Mouse (Mus musculus) stomach, embryonic 15.5 days (tissue): ENCODE results near the gene BC029722. TPM values are rescaled to one million over a fixed set of nuclear protein-coding genes. Genes with fewer than 3 reads are reported as not detected.

ENCODE experiments used
- ATAC-seq: fragments of 200-750 bp; cut with Nextera tagmentation; 2 replicates; pipeline ENCODE4 v1.8.0; 2017; ENCODE audit warnings: low read depth, moderate number of reproducible peaks, moderate TSS enrichment; ENCODE audit not compliant: insufficient read depth, low FRiP score
- H3K27ac ChIP-seq: fragments of 300-500 bp; sonication (generic); 2 replicates; pipeline ENCODE4 v1.5.1; 2015; ENCODE audit warnings: mild to moderate bottlenecking, inconsistent platforms
- H3K27me3 ChIP-seq: fragments of 300-500 bp; sonication (generic); replicated peaks from 2 replicates; pipeline ENCODE4 v1.6.1; 2015; ENCODE audit warnings: inconsistent platforms
- H3K36me3 ChIP-seq: fragments of 300-500 bp; sonication (generic); 2 replicates; pipeline ENCODE4 v1.6.1; 2015; ENCODE audit warnings: inconsistent platforms
- H3K4me1 ChIP-seq: fragments of 300-500 bp; sonication (generic); 2 replicates; pipeline ENCODE4 v1.6.1; 2015; ENCODE audit warnings: inconsistent platforms
- H3K4me2 ChIP-seq: fragments of 300-500 bp; sonication (generic); 2 replicates; pipeline ENCODE4 v1.6.1; 2015; ENCODE audit warnings: mild to moderate bottlenecking, inconsistent platforms
- H3K4me3 ChIP-seq: fragments of 300-500 bp; sonication (generic); replicated peaks from 2 replicates; pipeline ENCODE4 v1.5.1; 2015; ENCODE audit warnings: inconsistent platforms
- H3K9ac ChIP-seq: fragments of 300-500 bp; sonication (generic); 2 replicates; pipeline ENCODE4 v1.6.1; 2015; ENCODE audit warnings: inconsistent platforms
- H3K9me3 ChIP-seq: fragments of 300-500 bp; sonication (generic); 2 replicates; pipeline ENCODE4 v1.6.1; 2016; ENCODE audit warnings: inconsistent platforms
- WGBS: fragments of 180-500 bp; shearing (Covaris S2); methylation state at CpG from one replicate; pipeline ENCODE4 v1.1.7; 2015; 5-methylcytosine and 5-hydroxymethylcytosine counted together
- polyA plus RNA-seq: library from polyadenylated mRNA; unstranded; fragments of >200 nt; fragmentation: Nextera tagmentation; extraction: Ambion mirVana; gene quantifications from 2 replicates; pipeline ENCODE4 v1.2.1, GENCODE M21; 2015

BC029722 gene
- polyA plus RNA-seq, 1 experiment from 2014 or later = 20.8 TPM

DNA sequence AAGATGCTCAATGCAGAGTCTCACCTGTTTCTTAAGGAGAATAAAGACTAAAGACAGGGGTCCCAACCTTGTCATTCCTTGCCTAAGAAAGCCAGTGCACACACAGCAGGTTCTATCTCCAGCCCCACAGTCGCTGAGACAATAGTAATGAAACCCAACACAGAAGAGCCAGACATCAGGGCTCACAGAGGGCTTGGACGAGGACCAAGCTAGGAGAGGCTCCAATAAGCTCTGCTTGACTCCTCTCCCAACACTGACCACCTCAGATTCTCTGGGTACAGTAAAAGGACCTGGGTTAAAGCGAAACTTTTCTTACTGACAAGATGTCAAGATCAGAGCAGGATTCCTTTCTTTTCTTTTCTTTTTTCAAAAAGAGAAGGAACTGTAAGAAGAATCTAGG is 20.6 kb downstream of the BC029722 start:
- Histone ChIP-seq H3K4me3 (no peak overlapping the region), H3K27me3 (no peaks in the 10 kb centered on the region), H3K9me3 (no peaks in the 10 kb centered on the region), H3K9ac (no peak overlapping the region), H3K27ac (no peak overlapping the region), H3K4me1 (no peaks in the 10 kb centered on the region), H3K36me3 (no peaks in the 10 kb centered on the region), H3K4me2 (no peak overlapping the region)
- 53% methylated on average over 3 of the region's 3 CpGs for WGBS
- ATAC-seq = no peak

DNA sequence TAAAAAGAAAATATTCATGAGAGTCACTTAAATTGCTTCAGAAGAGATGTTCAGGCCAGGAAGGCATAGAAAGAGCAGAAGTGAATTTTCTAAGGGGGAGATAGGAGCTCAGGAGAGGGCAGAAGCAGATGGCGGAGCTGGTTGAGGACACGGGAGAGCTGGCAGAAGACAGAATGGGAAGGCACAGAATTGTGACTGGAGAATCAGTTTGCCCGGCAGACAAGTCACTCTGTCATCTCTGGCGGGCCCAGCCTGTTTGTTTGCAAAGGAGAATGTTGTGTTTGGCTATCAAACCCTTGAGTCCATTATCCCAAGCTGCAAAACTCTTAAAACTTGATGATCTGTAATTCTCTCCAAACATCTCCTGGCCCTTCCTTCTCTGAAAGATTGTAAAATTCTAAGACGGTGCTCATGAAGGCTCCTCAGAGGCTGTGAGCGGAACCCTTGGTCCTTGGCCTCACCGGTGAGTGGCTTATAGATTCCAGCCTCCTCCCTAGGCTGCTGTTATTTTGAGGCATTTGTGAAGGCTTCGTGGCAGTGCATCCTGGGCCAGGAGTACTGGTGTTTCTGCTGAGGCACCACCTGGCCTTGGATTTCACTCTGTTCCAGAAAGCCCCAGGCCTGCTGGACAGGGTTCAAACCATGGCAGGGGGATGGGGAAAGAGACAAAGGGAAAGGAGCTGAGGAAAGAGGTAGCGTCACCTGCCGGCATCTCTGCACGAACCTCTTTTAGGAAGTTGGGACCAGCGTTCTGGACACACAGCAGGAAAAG is 24.4 kb downstream of the BC029722 start:
- Histone ChIP-seq H3K4me1 (no peaks in the 10 kb centered on the region), H3K4me3 (no peak overlapping the region), H3K9me3 (no peaks in the 10 kb centered on the region), H3K4me2 (no peak overlapping the region), H3K27me3 (no peaks in the 10 kb centered on the region), H3K36me3 (no peaks in the 10 kb centered on the region), H3K9ac (no peak overlapping the region), H3K27ac (no peak overlapping the region)
- 82% methylated on average over 12 of the region's 12 CpGs for WGBS
- no peak for ATAC-seq

DNA sequence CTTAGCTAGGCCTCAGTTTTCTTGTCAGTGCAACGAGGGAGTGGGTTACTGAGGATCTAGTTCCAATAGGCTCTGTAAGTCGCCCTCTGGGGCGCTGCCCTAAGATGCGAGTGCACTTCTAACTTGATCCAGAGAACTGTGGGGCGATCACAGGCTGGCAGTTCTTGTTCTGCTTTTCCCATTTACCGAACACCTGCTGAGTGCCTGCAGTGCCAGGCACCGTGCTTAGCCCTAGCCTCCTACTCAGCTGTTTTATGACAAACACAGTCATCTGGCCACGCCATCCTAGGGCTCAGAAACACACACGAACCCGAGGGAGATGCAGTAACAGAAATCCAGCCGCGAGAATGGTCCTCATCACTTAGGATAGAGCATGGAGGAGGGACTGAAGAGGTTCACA is 26.3 kb downstream of the BC029722 start:
- Histone ChIP-seq H3K9ac (no peak overlapping the region), H3K4me1 (no peaks in the 10 kb centered on the region), H3K4me2 (no peak overlapping the region; the same call in 1 of the 2 replicates), H3K27ac (no peak overlapping the region), H3K9me3 (no peaks in the 10 kb centered on the region), H3K4me3 (no peak overlapping the region), H3K27me3 (0 out of 2 replicates have a peak, but pooled peaks cover 3% of the 10 kb centered on the region), H3K36me3 (no peaks in the 10 kb centered on the region)
- 38% methylated on average over 12 of the region's 12 CpGs for WGBS
- no peak for ATAC-seq

DNA sequence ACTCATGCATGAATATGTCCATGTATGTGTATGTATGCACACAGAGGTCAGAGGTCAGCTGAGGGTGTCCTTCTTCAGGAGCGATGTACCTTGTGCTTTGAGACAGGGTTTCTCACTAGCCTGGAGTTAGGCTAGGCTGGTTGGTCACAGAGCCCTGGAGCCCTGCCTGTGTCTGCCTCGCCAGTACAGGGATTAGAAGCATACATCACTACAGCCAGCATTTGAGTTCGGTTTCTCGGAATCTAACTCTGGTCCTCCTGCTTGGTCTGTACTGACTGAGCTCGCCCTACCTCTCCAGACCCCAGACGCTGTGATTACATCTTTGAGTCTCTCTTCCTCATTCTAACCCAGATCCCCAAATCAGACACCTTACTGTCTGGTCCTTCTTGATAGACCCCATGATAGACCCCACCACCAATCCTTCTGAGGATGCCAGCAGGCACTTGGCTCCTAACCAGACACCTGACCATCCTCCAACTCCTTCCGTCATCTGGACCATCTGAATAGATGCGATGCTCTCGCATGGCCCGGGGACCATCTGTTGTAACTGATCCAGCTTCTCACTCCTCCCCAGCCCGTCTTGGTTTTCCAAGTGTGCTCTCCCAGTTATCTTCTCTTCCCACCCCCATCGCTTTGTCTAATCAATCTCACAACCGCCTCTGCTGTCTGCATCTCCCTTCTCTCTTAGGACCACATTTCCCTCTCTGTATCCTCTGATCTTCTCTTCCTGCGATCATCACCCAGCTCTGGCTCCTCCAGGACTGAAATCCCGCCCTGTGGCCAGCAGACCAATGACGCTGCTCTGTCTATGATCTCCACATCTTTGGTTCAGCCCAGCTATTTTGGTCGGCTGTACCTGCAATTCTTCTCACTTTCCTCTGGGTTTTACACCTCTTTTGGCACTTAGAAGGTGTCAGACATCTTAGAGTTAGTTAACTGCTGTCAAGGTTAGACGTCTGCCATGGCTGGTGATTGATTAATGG is 31.0 kb downstream of the BC029722 start:
- 56% methylated on average over 18 of the region's 18 CpGs for WGBS
- no peak overlapping the region for H3K4me3 ChIP-seq

DNA sequence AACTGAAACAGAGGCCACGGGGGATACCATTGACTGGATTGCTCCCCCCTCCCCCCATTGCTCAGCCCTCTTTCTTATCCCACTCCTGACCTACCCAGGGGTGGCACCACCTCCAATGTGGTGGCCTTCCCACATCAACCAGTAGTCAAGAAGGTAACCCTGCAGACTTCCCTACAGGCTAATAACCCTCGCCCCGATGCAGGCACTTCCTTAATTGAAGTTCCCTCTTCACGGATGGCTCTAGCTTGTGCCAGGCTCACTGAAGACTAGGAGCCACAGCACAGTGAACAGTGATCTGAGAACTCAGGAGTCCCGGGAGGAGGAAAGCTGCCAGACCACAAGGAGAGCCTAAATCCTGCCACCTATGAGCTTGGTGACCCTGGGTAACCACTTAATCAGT is 32.3 kb downstream of the BC029722 start:
- WGBS = 65% methylated on average over 5 of the region's 5 CpGs

More for the DNA sequence above, 31.0 kb downstream of the BC029722 start:
- ATAC-seq = no peak
- H3K9ac ChIP-seq = no peak overlapping the region
- no peaks in the 10 kb centered on the region for H3K4me1 ChIP-seq
- no peaks in the 10 kb centered on the region for H3K36me3 ChIP-seq
- H3K9me3 ChIP-seq = no peaks in the 10 kb centered on the region
- H3K27me3 ChIP-seq = 0 out of 2 replicates have a peak, but pooled peaks cover 6% of the 10 kb centered on the region
- no peak overlapping the region for H3K4me2 ChIP-seq
- no peak overlapping the region for H3K27ac ChIP-seq

DNA sequence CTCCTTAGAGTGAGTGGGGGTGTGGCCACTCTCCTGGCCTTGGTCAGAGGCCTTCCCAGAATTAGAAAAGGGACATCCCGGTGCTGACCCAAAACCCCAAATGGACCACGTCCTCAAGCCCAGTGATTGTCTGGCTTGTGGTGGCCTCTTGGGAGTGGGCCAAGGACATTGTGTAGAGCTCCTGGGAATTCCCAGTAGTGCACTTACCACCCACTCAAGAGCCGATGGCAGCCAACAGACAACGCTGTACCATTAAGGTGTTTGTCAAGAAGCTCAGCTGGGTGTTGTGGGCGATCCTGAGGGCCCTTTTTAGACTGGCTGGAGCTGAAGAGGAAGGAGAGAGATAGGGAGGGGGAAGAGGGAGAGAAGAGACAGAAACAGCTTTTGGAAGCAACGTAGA is 34.7 kb downstream of the BC029722 start:
- ATAC-seq = no peak
- Histone ChIP-seq H3K4me2 (no peak overlapping the region), H3K9ac (no peak overlapping the region), H3K9me3 (no peaks in the 10 kb centered on the region), H3K4me3 (no peak overlapping the region), H3K4me1 (no peaks in the 10 kb centered on the region), H3K27me3 (0 out of 2 replicates have a peak, but pooled peaks cover 6% of the 10 kb centered on the region), H3K27ac (no peak overlapping the region), H3K36me3 (no peaks in the 10 kb centered on the region)
- WGBS = 83% methylated on average over 6 of the region's 6 CpGs

More for the DNA sequence above, 32.3 kb downstream of the BC029722 start:
- ATAC-seq = no peak
- Histone ChIP-seq H3K4me3 (no peak overlapping the region), H3K27ac (no peak overlapping the region), H3K36me3 (no peaks in the 10 kb centered on the region), H3K9ac (no peak overlapping the region), H3K27me3 (0 out of 2 replicates have a peak, but pooled peaks cover 6% of the 10 kb centered on the region), H3K9me3 (no peaks in the 10 kb centered on the region), H3K4me1 (no peaks in the 10 kb centered on the region), H3K4me2 (no peak overlapping the region)

DNA sequence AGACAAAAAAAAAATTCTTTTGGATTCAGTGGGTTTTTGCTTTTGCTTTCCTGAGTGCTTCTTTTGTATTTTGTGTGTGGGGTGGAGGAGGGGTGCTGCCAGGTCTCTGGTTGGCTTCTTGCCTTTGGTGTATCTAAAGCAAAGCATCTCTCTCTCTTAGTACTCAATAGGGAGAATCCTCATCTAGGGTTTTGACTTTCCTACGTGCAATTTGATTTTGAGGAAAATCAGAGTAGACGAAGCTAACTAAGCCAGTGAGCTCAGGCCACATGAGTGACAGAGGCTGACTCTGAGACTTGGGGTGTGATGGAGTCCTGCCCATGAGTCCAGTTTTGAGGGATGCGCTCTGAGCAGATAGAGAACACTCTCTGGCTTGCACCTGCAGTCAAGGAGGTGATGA is 39.7 kb downstream of the BC029722 start:
- Histone ChIP-seq H3K27me3 (peaks cover 22% of the 10 kb centered on the region), H3K9ac (no peak overlapping the region), H3K4me3 (no peak overlapping the region), H3K36me3 (no peaks in the 10 kb centered on the region), H3K4me2 (no peak overlapping the region), H3K4me1 (peaks cover 9% of the 10 kb centered on the region; the same call in 1 of the 2 replicates), H3K27ac (no peak overlapping the region), H3K9me3 (no peaks in the 10 kb centered on the region)
- no peak for ATAC-seq
- 81% methylated on average over 3 of the region's 3 CpGs for WGBS

DNA sequence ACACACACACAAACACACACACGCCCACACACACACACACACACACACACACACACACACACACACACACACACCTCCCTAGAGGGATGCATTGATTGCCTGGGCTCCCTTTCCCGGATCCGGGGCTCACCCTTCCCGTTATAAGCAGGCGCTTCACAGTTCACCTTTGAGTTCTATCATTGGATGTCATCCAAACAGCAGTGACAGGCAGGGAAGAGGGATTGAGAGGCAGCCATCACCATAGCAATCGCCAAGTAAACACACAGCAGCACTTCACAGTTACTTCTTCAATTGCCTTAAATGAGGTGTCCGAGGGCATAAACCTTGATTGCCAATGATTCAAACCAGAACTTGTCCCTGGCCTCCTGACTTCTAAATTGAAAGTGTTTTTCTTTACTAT is 40.2 kb downstream of the BC029722 start:
- Histone ChIP-seq H3K27me3 (peaks cover 26% of the 10 kb centered on the region), H3K9ac (no peak overlapping the region), H3K27ac (no peak overlapping the region), H3K36me3 (no peaks in the 10 kb centered on the region), H3K4me2 (no peak overlapping the region), H3K4me3 (no peak overlapping the region), H3K4me1 (peaks cover 9% of the 10 kb centered on the region; the same call in 1 of the 2 replicates), H3K9me3 (no peaks in the 10 kb centered on the region)
- 32% methylated on average over 6 of the region's 7 CpGs for WGBS
- ATAC-seq = no peak

DNA sequence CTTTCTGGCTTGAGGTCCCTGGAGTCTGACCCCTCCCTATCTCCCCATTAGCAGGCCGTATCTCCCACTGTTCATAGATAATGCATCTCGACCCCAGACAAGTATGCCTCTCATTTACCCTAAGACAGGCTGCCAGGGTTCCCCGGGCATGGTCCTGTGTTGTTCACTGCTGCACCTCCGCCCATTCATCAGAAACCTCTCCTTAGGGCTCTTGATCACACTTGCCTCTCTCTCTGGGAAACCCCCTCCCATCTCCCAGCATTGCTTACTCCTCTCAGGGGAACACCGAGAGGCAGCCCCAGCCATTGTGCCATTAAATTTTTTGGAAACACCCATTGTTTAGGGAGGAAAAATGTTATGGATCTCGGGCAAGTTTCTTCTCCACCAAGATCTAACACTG is 41.2 kb downstream of the BC029722 start:
- H3K4me1 ChIP-seq = peaks cover 9% of the 10 kb centered on the region; the same call in 1 of the 2 replicates
- WGBS = 69% methylated on average over 6 of the region's 6 CpGs
- no peak for ATAC-seq

DNA sequence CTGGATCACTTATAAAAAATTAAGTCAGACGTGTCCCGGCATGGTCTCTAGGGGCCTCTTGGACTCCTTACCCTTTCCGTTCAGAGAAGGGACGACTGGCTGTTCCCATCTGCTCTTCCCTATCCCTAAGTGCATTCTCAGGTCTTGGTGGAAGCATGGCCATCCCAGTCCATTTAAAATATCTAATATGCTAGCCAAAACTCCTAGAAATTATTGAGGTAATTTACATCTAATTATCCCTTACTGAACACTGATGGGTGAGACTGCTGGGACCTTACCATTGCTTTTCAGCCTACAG is 41.6 kb downstream of the BC029722 start:
- H3K27me3 ChIP-seq = peaks cover 36% of the 10 kb centered on the region
- WGBS = 83% methylated on average over 4 of the region's 4 CpGs
- no peak overlapping the region for H3K4me3 ChIP-seq

More for the DNA sequence above, 41.2 kb downstream of the BC029722 start:
- no peak overlapping the region for H3K4me3 ChIP-seq
- H3K9ac ChIP-seq = no peak overlapping the region
- H3K27ac ChIP-seq = no peak overlapping the region
- H3K27me3 ChIP-seq = peaks cover 36% of the 10 kb centered on the region
- H3K36me3 ChIP-seq = no peaks in the 10 kb centered on the region
- H3K4me2 ChIP-seq = no peak overlapping the region
- H3K9me3 ChIP-seq = no peaks in the 10 kb centered on the region

DNA sequence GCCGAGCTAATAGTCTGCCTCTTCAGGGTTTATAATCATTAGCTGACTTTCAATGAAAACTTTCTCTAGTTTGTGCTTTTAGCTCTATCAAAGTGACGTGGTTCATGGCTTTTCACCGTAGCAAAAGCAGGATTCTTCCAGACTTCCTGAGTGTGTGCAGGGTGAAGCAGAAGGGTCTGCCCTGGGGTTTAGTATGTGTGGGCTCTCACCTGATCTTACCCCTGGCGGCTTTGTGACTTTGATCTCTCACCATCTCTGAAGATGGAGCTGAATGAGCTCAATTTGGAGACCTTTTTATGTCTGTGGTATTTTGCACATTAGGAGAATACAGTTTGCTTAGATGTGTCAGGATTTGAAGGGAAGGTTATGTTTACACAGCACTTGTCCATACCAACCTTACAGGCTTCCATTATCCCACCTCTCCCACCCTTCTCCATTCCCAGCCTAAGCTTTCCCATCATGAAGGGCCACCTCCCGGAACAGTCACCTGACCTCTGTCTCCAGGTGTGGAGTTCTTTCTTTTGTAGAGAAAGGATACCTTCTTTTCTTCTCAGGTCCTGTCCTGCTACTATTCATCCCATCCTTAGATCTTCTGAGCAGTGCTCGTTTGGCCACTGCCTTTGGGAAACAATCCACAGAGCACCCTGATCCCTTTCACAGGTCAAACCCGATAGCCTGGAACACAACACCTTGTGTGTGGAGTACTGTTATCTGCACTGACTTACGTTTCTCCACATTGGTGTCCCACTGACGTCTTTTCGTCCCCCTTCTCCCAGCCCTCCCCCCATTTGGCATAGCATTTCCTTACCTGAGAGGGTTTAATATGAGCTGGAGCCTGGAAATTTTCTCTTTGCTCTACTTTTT is 42.2 kb downstream of the BC029722 start:
- no peak for ATAC-seq
- peaks cover 9% of the 10 kb centered on the region; the same call in 1 of the 2 replicates for H3K4me1 ChIP-seq
- WGBS = 54% methylated on average over 10 of the region's 10 CpGs

More for the DNA sequence above, 41.6 kb downstream of the BC029722 start:
- no peak for ATAC-seq
- Histone ChIP-seq H3K9me3 (no peaks in the 10 kb centered on the region), H3K4me1 (peaks cover 9% of the 10 kb centered on the region; the same call in 1 of the 2 replicates), H3K4me2 (no peak overlapping the region), H3K27ac (no peak overlapping the region), H3K36me3 (no peaks in the 10 kb centered on the region), H3K9ac (no peak overlapping the region)

More for the DNA sequence above, 42.2 kb downstream of the BC029722 start:
- H3K4me2 ChIP-seq = no peak overlapping the region
- H3K27me3 ChIP-seq = peaks cover 36% of the 10 kb centered on the region
- no peak overlapping the region for H3K27ac ChIP-seq
- no peak overlapping the region for H3K9ac ChIP-seq
- no peaks in the 10 kb centered on the region for H3K9me3 ChIP-seq
- no peak overlapping the region for H3K4me3 ChIP-seq
- no peaks in the 10 kb centered on the region for H3K36me3 ChIP-seq
